Mouse (Mus musculus): ENCODE measurements around the gene Gng13. TPM values are rescaled to one million over a fixed set of nuclear protein-coding genes. Genes with fewer than 3 reads are reported as not detected.

Gene Gng13
- total and polyA plus RNA-seq, 3 experiments: 0.13 to 3.9 TPM; not detected in 1

GRCm38 (mm10) chr17:25681636-25682035, 35.3 kb upstream of the Gng13 start:
- no peaks in the 10 kb centered on the region for H3K79me2 ChIP-seq (ENCODE audit: control insufficient read depth, insufficient read depth, low read length, poor library complexity)
- H3K4me1 ChIP-seq (ENCODE audit: control insufficient read depth in 1 of 2, insufficient read depth in 2 of 2, low read length in 2 of 2): no peaks in the 10 kb centered on the region
- 0 out of 4 replicates have a peak, but pooled peaks cover 0 to 2% of the 10 kb centered on the region in 2 experiments for H3K36me3 ChIP-seq (ENCODE audit: control insufficient read depth in 1 of 2, insufficient read depth in 2 of 2, low read length in 2 of 2)
- TF ChIP-seq MAZ (IDR thresholded peaks at IDR 0.05; ENCODE audit: low read depth, low read length) (no peak), MYC (IDR thresholded peaks at IDR 0.05; ENCODE audit: low read depth, low read length) (no peak), USF2 (IDR thresholded peaks at IDR 0.05; ENCODE audit: borderline replicate concordance in 1 of 2, insufficient read depth in 1 of 2, low read depth in 1 of 2, low read length in 2 of 2) (no peak), MYB (IDR thresholded peaks at IDR 0.05; ENCODE audit: low read depth, low read length) (no peak), POLR2A (IDR thresholded peaks at IDR 0.05; ENCODE audit: control insufficient read depth in 1 of 2, insufficient read depth in 1 of 2, low read depth in 1 of 2, low read length in 2 of 2, poor library complexity in 1 of 2) (no peak), NELFE (IDR thresholded peaks at IDR 0.05; ENCODE audit: low read depth, low read length) (no peak), SIN3A (IDR thresholded peaks at IDR 0.05; ENCODE audit: low read length) (no peak)
- peaks cover 6 to 8% of the 10 kb centered on the region in 2 experiments; a peak in 3 of 4 replicates for H3K27me3 ChIP-seq (ENCODE audit: control insufficient read depth in 1 of 2, insufficient read depth in 2 of 2, low read length in 2 of 2)
- no peak overlapping the region for H3K9ac ChIP-seq (ENCODE audit: control insufficient read depth, low read depth, low read length, poor library complexity, severe bottlenecking)
- no peak for DNase-seq (ENCODE audit: low read depth, low spot score)
- no peak overlapping the region for H3K4me3 ChIP-seq (ENCODE audit: control insufficient read depth in 1 of 2, insufficient read depth in 1 of 2, low read depth in 2 of 2, low read length in 2 of 2)
- no peaks in the 10 kb centered on the region for H3K9me3 ChIP-seq (replicated peaks; ENCODE audit: insufficient read depth, low read length)
- no peak overlapping the region for H3K27ac ChIP-seq (ENCODE audit: control insufficient read depth, low read depth, low read length)

- Histone ChIP-seq H3K4me1 (ENCODE audit: control insufficient read depth in 1 of 2, insufficient read depth in 2 of 2, low read length in 2 of 2) (no peaks in the 10 kb centered on the region), H3K79me2 (ENCODE audit: control insufficient read depth, insufficient read depth, low read length, poor library complexity) (no peaks in the 10 kb centered on the region), H3K9ac (ENCODE audit: control insufficient read depth, low read depth, low read length, poor library complexity, severe bottlenecking) (no peak overlapping the region), H3K36me3 (ENCODE audit: control insufficient read depth in 1 of 2, insufficient read depth in 2 of 2, low read length in 2 of 2) (no peaks in the 10 kb centered on the region), H3K27ac (ENCODE audit: control insufficient read depth, low read depth, low read length) (no peak overlapping the region), H3K27me3 (ENCODE audit: control insufficient read depth in 1 of 2, insufficient read depth in 2 of 2, low read length in 2 of 2) (peaks cover 12 to 21% of the 10 kb centered on the region in 2 experiments; a peak in 3 of 4 replicates), H3K4me3 (ENCODE audit: control insufficient read depth in 1 of 2, insufficient read depth in 1 of 2, low read depth in 2 of 2, low read length in 2 of 2) (no peak overlapping the region), H3K9me3 (replicated peaks; ENCODE audit: insufficient read depth, low read length) (no peaks in the 10 kb centered on the region)
- TF ChIP-seq GABPA (IDR thresholded peaks at IDR 0.05; ENCODE audit: low read depth, low read length) (no peak), ETS1 (IDR thresholded peaks at IDR 0.05; ENCODE audit: low read depth, low read length) (no peak), MAZ (IDR thresholded peaks at IDR 0.05; ENCODE audit: low read depth, low read length) (no peak), TCF12 (IDR thresholded peaks at IDR 0.05; ENCODE audit: low read depth, low read length) (no peak), MAX (IDR thresholded peaks at IDR 0.05; ENCODE audit: low read length) (no peak), TBP (IDR thresholded peaks at IDR 0.05; ENCODE audit: low read depth, low read length) (no peak), CTCF (IDR thresholded peaks at IDR 0.05 in 2 of 3, conservative IDR thresholded peaks at IDR 0.05 in 1 of 3; ENCODE audit: control insufficient read depth in 1 of 3, insufficient read depth in 1 of 3, low read depth in 2 of 3, low read length in 3 of 3, poor library complexity in 1 of 3, severe bottlenecking in 1 of 3) (peak; percentile 36 to 44 (median 39))
- peak; percentile 25 for DNase-seq (ENCODE audit: low read depth, low spot score)
Observed at GRCm38 (mm10) chr17:25686323-25686722, 30.6 kb upstream of the Gng13 start.

GRCm38 (mm10) chr17:25688922-25689321, 28.0 kb upstream of the Gng13 start:
- Histone ChIP-seq H3K79me2 (ENCODE audit: control insufficient read depth, insufficient read depth, low read length, poor library complexity) (no peaks in the 10 kb centered on the region), H3K27ac (ENCODE audit: control insufficient read depth, low read depth, low read length) (no peak overlapping the region), H3K9me3 (replicated peaks; ENCODE audit: insufficient read depth, low read length) (no peaks in the 10 kb centered on the region), H3K36me3 (ENCODE audit: control insufficient read depth in 1 of 2, insufficient read depth in 2 of 2, low read length in 2 of 2) (no peaks in the 10 kb centered on the region), H3K9ac (ENCODE audit: control insufficient read depth, low read depth, low read length, poor library complexity, severe bottlenecking) (no peak overlapping the region), H3K4me1 (ENCODE audit: control insufficient read depth in 1 of 2, insufficient read depth in 2 of 2, low read length in 2 of 2) (no peaks in the 10 kb centered on the region), H3K27me3 (ENCODE audit: control insufficient read depth in 1 of 2, insufficient read depth in 2 of 2, low read length in 2 of 2) (peaks cover 12 to 21% of the 10 kb centered on the region in 2 experiments; a peak in 3 of 4 replicates), H3K4me3 (ENCODE audit: control insufficient read depth in 1 of 2, insufficient read depth in 1 of 2, low read depth in 2 of 2, low read length in 2 of 2) (no peak overlapping the region)
- TF ChIP-seq SIN3A (IDR thresholded peaks at IDR 0.05; ENCODE audit: low read length): no peak
- no peak for TF ChIP-seq ELF1 (IDR thresholded peaks at IDR 0.05; ENCODE audit: low read depth, low read length)
- no peak for TF ChIP-seq GATA1 (IDR thresholded peaks at IDR 0.05; ENCODE audit: low read depth, low read length)
- no peak for TF ChIP-seq KAT2A (conservative IDR thresholded peaks at IDR 0.05; ENCODE audit: low read depth, low read length)
- TF ChIP-seq MXI1 (IDR thresholded peaks at IDR 0.05; ENCODE audit: low read depth, low read length): no peak
- no peak for DNase-seq (ENCODE audit: low read depth, low spot score)

Measured in MEL (cell line).